Mouse (Mus musculus): ENCODE measurements at regions not wholly inside any gene's neighbourhood (a gene's known extent, or its start where the extent isn't known, plus 50 kb on each side); places are given as distances from the start of the nearest gene placed in this dataset.

- DNase-seq (ENCODE audit: low read depth), result no peak
Measured at GRCm38 (mm10) chr3:103408724-103409123, 129.6 kb downstream of the Trim33 start.

- no peak for DNase-seq (ENCODE audit: low read depth)
Measured at GRCm38 (mm10) chr3:103412247-103412646, 133.2 kb downstream of the Trim33 start.

GRCm38 (mm10) chr3:103415051-103415695 is 136.1 kb downstream of the Trim33 start:
- no peak for DNase-seq (ENCODE audit: low read depth)

GRCm38 (mm10) chr3:103416296-103416695 is 137.2 kb downstream of the Trim33 start:
- DNase-seq (ENCODE audit: low read depth), result no peak

GRCm38 (mm10) chr3:103417781-103418180 is 138.7 kb downstream of the Trim33 start:
- DNase-seq (ENCODE audit: low read depth), result no peak

GRCm38 (mm10) chr3:103419761-103420620 is 140.9 kb downstream of the Trim33 start:
- no peak for DNase-seq (ENCODE audit: low read depth)

- no peak for DNase-seq (ENCODE audit: low read depth)
Measured at GRCm38 (mm10) chr3:103420621-103421274, 141.7 kb downstream of the Trim33 start.

- DNase-seq (ENCODE audit: low read depth), result no peak
Measured at GRCm38 (mm10) chr3:103421275-103421621, 142.2 kb downstream of the Trim33 start.

GRCm38 (mm10) chr3:103422806-103423205 is 143.7 kb downstream of the Trim33 start:
- no peak for DNase-seq (ENCODE audit: low read depth)

- no peak for DNase-seq (ENCODE audit: low read depth)
Measured at GRCm38 (mm10) chr3:103423290-103423689, 144.2 kb downstream of the Trim33 start.

GRCm38 (mm10) chr3:103425812-103426430 is 146.8 kb downstream of the Trim33 start:
- no peak for DNase-seq (ENCODE audit: low read depth)

- no peak for DNase-seq (ENCODE audit: low read depth)
Measured at GRCm38 (mm10) chr3:103429227-103429788, 145.7 kb upstream of the Syt6 start.

- no peak for DNase-seq (ENCODE audit: low read depth)
Measured at GRCm38 (mm10) chr3:103430131-103430530, 144.9 kb upstream of the Syt6 start.

- DNase-seq (ENCODE audit: low read depth), result no peak
Measured at GRCm38 (mm10) chr3:103432254-103432653, 142.8 kb upstream of the Syt6 start.

GRCm38 (mm10) chr3:103436902-103437603 is 138.0 kb upstream of the Syt6 start:
- no peak for DNase-seq (ENCODE audit: low read depth)

- peak; percentile 29 for DNase-seq (ENCODE audit: low read depth)
Measured at GRCm38 (mm10) chr3:103438791-103439354, 136.2 kb upstream of the Syt6 start.

- no peak for DNase-seq (ENCODE audit: low read depth)
Measured at GRCm38 (mm10) chr3:103443247-103443646, 131.8 kb upstream of the Syt6 start.

- no peak for DNase-seq (ENCODE audit: low read depth)
Measured at GRCm38 (mm10) chr3:103445852-103446251, 129.2 kb upstream of the Syt6 start.

GRCm38 (mm10) chr3:103449851-103450250 is 125.2 kb upstream of the Syt6 start:
- DNase-seq (ENCODE audit: low read depth), result no peak

- DNase-seq (ENCODE audit: low read depth), result no peak
Measured at GRCm38 (mm10) chr3:103451971-103452370, 123.1 kb upstream of the Syt6 start.

- DNase-seq (ENCODE audit: low read depth), result no peak
Measured at GRCm38 (mm10) chr3:103463760-103464159, 111.3 kb upstream of the Syt6 start.

Measured in fibroblast of lung, adult 2 months (primary cell).